Mouse (Mus musculus) C2C12 (cell line): ENCODE data around the gene Rnf217.

Experiments used
- CTCF ChIP-seq: IDR thresholded peaks from one replicate; pipeline ENCODE4 v1.5.1; 2011; ENCODE audit not compliant: control insufficient read depth, insufficient read depth, insufficient read length
- FOSL1 ChIP-seq: IDR thresholded peaks from one replicate; pipeline ENCODE4 v1.8.0; 2011; ENCODE audit warnings: mild to moderate bottlenecking, low read length; ENCODE audit not compliant: poor library complexity, insufficient read depth, severe bottlenecking
- MAX ChIP-seq: IDR thresholded peaks from one replicate; pipeline ENCODE4 v1.6.1; 2011; ENCODE audit warnings: mild to moderate bottlenecking, control low read depth
- MYOD1 ChIP-seq: IDR thresholded peaks from one replicate; pipeline ENCODE4 v1.6.1; 2011; ENCODE audit warnings: low read depth; ENCODE audit not compliant: control insufficient read depth, insufficient read length
- USF1 ChIP-seq: IDR thresholded peaks from one replicate; pipeline ENCODE4 v1.6.1; 2011; ENCODE audit warnings: low read depth, mild to moderate bottlenecking, control low read depth, moderate library complexity

DNA sequence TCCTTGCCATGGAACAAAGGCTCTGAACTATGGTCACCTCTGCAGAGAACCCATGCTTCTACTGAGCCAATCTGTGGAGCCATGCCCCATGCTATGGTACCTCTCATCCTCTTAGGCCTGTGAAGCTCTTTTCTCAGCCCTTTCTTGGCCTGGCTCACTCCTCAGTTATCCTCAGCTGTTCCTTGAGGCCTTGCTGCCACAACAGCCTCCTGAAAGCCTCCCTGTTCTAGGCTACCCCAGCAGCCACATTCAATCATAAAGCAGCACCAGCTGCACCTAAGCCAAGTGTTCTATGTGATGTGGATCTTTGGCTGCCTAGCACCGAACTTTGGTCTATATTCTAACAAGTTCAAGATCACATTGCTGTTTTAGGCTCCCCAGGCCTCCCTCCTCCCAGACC lies 28.9 kb downstream of the Rnf217 start:
- TF ChIP-seq CTCF (no peak), MAX (no peak), USF1 (no peak), MYOD1 (no peak), FOSL1 (no peak)
